Mouse (Mus musculus): ENCODE data around the gene Pspn. TPM values are rescaled to one million over a fixed set of nuclear protein-coding genes. Genes with fewer than 3 reads are reported as not detected.

Gene Pspn
- total RNA-seq, 2 experiments from 2014 or later: not detected

- DNase-seq (ENCODE audit: extremely low spot score in 1 of 2, low spot score in 2 of 2): no peak
- no peak for TF ChIP-seq CTCF (IDR thresholded peaks at IDR 0.05)
- intact Hi-C loops (cut with DNase I): loop anchor here (5.0 kb wide), 1 partner anchor 148 kb away; no protein-coding TSS in a partner anchor
- Histone ChIP-seq H3K27ac (no peak overlapping the region), H3K4me3 (no peak overlapping the region)
Measured at GRCm38 (mm10) chr17:56954871-56955270, 44.9 kb downstream of the Pspn start.

GRCm38 (mm10) chr17:56952639-56953038 is 47.2 kb downstream of the Pspn start:
- no peak for TF ChIP-seq CTCF (IDR thresholded peaks at IDR 0.05)
- no peak overlapping the region for H3K4me3 ChIP-seq
- H3K27ac ChIP-seq: no peak overlapping the region
- intact Hi-C loops (cut with DNase I): loop anchor here (5.0 kb wide), 1 partner anchor 145 kb away; no protein-coding TSS in a partner anchor
- no peak for DNase-seq (ENCODE audit: extremely low spot score in 1 of 2, low spot score in 2 of 2)

- Histone ChIP-seq H3K27ac (no peak overlapping the region), H3K4me3 (no peak overlapping the region)
- intact Hi-C loops (cut with DNase I): loop anchor here (2.0 to 5.0 kb wide), 2 partner anchors 54 to 144 kb away; no protein-coding TSS in a partner anchor
- DNase-seq (ENCODE audit: extremely low spot score in 1 of 2, low spot score in 2 of 2): peak in 1 of 2 experiments; percentile 47
- peak; percentile 84 for TF ChIP-seq CTCF (IDR thresholded peaks at IDR 0.05)
Measured at GRCm38 (mm10) chr17:56950915-56951314, 48.9 kb downstream of the Pspn start.

Other genes with a start within 250 kb of the Pspn start
- gene Nrtn, start 242.5 kb downstream of the Pspn start, total RNA-seq (2021): 1 to 10 TPM; 4.1 to 4.5 TPM
- gene Dus3l, start 235.3 kb downstream of the Pspn start, total RNA-seq (2021): 10 to 100 TPM; 69.0 to 73.5 TPM
- gene Prr22, start 229.8 kb downstream of the Pspn start, total RNA-seq (2021): 1 to 10 TPM; 1.3 to 2.6 TPM
- 1 to 10 TPM; 2.2 to 3.5 TPM for gene Rfx2, start 169.0 kb downstream of the Pspn start, total RNA-seq (2021)
- gene Acsbg2, start 125.6 kb downstream of the Pspn start, total RNA-seq (2021): not detected
- gene 1700061G19Rik, start 124.5 kb downstream of the Pspn start, total RNA-seq (2021): not detected
- gene Mllt1, start 64.6 kb downstream of the Pspn start, total RNA-seq (2021): 10 to 100 TPM; 80.8 to 87.6 TPM
- gene Acer1, start 17.9 kb downstream of the Pspn start, total RNA-seq (2021): not detected
- 10 to 100 TPM; 62.4 to 64.7 TPM for gene Clpp, start 9.7 kb downstream of the Pspn start, total RNA-seq (2021)
- gene Alkbh7, start 2.7 kb downstream of the Pspn start, total RNA-seq (2021): 10 to 100 TPM; 22.8 to 26.9 TPM
- gene Gtf2f1, start 11.3 kb upstream of the Pspn start, total RNA-seq (2021): 10 to 100 TPM; 61.0 to 61.2 TPM
- gene Gm17949, start 11.5 kb upstream of the Pspn start, total RNA-seq (2021): under 1 TPM in 1 of 2 experiments, not detected in 1; 0.49 TPM
- 100 to 1,000 TPM; 107 to 110 TPM for gene Khsrp, start 31.5 kb upstream of the Pspn start, total RNA-seq (2021)
- gene Slc25a41, start 41.6 kb upstream of the Pspn start, total RNA-seq (2021): not detected
- gene Crb3, start 59.1 kb upstream of the Pspn start, total RNA-seq (2021): under 1 TPM in 1 of 2 experiments, not detected in 1; 0.77 TPM
- 100 to 1,000 TPM; 322 to 366 TPM for gene Slc25a23, start 59.8 kb upstream of the Pspn start, total RNA-seq (2021)
- gene Dennd1c, start 78.5 kb upstream of the Pspn start, total RNA-seq (2021): 1 to 10 TPM; 1.0 to 1.5 TPM
- 100 to 1,000 TPM; 584 to 587 TPM for gene Tubb4a, start 87.8 kb upstream of the Pspn start, total RNA-seq (2021)
- gene Tnfsf9, start 105.3 kb upstream of the Pspn start, total RNA-seq (2021): under 1 TPM; 0.27 to 0.44 TPM
- under 1 TPM in 1 of 2 experiments, not detected in 1; 0.58 TPM for gene Cd70, start 149.8 kb upstream of the Pspn start, total RNA-seq (2021)
- not detected for gene Tnfsf14, start 194.2 kb upstream of the Pspn start, total RNA-seq (2021)
- gene C3, start 228.1 kb upstream of the Pspn start, total RNA-seq (2021): under 1 TPM; 0.29 to 0.42 TPM
- gene Gpr108, start 248.4 kb upstream of the Pspn start, total RNA-seq (2021): 10 to 100 TPM; 24.4 to 24.7 TPM
- 10 to 100 TPM in 1 of 2 experiments, 1 to 10 TPM in 1; 9.9 to 10.5 TPM for gene Trip10, start 249.4 kb upstream of the Pspn start, total RNA-seq (2021)